Mouse (Mus musculus) liver, postnatal 0 days (tissue): Measurements from ENCODE around the gene Ndufa6.
A peak's percentile ranks its signal among the peaks of the same experiment; 100 is the strongest.

Source experiments
- CTCF ChIP-seq: sonication (generic); IDR thresholded peaks from 2 replicates; pipeline ENCODE4 v1.5.1; 2016; ENCODE audit warnings: antibody characterized with exemption, low read depth
- EP300 ChIP-seq: IDR thresholded peaks from 2 replicates; pipeline ENCODE4 v1.6.1; 2016; ENCODE audit warnings: antibody characterized with exemption, low read depth, mild to moderate bottlenecking

DNA sequence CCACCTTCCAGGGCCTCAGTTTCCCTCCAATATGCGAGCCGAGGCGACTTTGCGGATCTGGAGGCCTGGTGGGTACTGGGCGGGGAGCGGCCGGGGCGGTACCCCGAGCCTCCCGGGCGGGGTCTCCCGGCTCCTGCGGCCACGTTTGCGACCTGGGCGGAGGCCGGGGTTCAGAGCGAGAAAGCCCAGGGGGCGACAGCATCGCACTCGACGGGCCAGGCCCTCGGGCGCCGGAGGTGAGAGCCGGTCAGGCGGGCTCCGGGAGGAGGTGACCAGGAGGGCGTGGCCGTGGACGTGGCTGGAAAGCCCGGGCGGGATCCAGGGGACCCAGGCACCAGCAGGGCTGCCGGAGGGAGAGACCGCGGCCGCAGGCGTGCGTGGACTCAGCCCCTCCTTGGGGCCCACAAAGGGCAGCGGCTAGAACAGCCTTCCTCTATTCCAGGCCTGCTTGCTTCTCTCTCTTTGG, 13.1 kb downstream of the Ndufa6 start:
- TF ChIP-seq CTCF (peak; percentile 23; the same call in 1 of the 2 replicates), EP300 (no peak)
